Mouse (Mus musculus) cerebellum, postnatal 10 days (tissue): ENCODE measurements around the gene Sema5a.

Experiments used
- DNase-seq, 2 experiments: peaks; one replicate each; pipeline ENCODE4 v3.0.0; 2021; ENCODE audit warnings: mixed read lengths in 2 of 2

Sema5a gene

GRCm38 (mm10) chr15:32562600-32562999 lies 318.0 kb downstream of the Sema5a start:
- no peak for DNase-seq

- DNase-seq, result peak; percentile 72 to 77
These were observed 323.7 kb downstream of the Sema5a start for GRCm38 (mm10) chr15:32568181-32568857.

GRCm38 (mm10) chr15:32568858-32569387 lies 324.3 kb downstream of the Sema5a start:
- peak in 1 of 2 experiments; percentile 5 for DNase-seq

GRCm38 (mm10) chr15:32574327-32574726 lies 329.7 kb downstream of the Sema5a start:
- peak; percentile 48 to 57 for DNase-seq

- DNase-seq, result no peak
These were observed 330.6 kb downstream of the Sema5a start for GRCm38 (mm10) chr15:32575212-32575611.

- no peak for DNase-seq
These were observed 334.7 kb downstream of the Sema5a start for GRCm38 (mm10) chr15:32579351-32579750.

GRCm38 (mm10) chr15:32590641-32591040 lies 346.0 kb downstream of the Sema5a start:
- DNase-seq, result no peak

- DNase-seq, result no peak
These were observed 349.1 kb downstream of the Sema5a start for GRCm38 (mm10) chr15:32593746-32594145.

GRCm38 (mm10) chr15:32596574-32596973 lies 352.0 kb downstream of the Sema5a start:
- DNase-seq, result no peak

GRCm38 (mm10) chr15:32597189-32597588 lies 352.6 kb downstream of the Sema5a start:
- no peak for DNase-seq

- DNase-seq, result no peak
These were observed 362.6 kb downstream of the Sema5a start for GRCm38 (mm10) chr15:32607236-32607635.

- peak; percentile 42 to 66 for DNase-seq
These were observed 366.2 kb downstream of the Sema5a start for GRCm38 (mm10) chr15:32610776-32611175.

- no peak for DNase-seq
These were observed 366.6 kb downstream of the Sema5a start for GRCm38 (mm10) chr15:32611201-32611600.

- no peak for DNase-seq
These were observed 369.1 kb downstream of the Sema5a start for GRCm38 (mm10) chr15:32613718-32614117.

- no peak for DNase-seq
These were observed 371.2 kb downstream of the Sema5a start for GRCm38 (mm10) chr15:32615773-32616172.

GRCm38 (mm10) chr15:32619199-32619598 lies 374.6 kb downstream of the Sema5a start:
- no peak for DNase-seq

GRCm38 (mm10) chr15:32623037-32623739 lies 378.6 kb downstream of the Sema5a start:
- DNase-seq, result peak in 1 of 2 experiments; percentile 27

- DNase-seq, result no peak
These were observed 379.5 kb downstream of the Sema5a start for GRCm38 (mm10) chr15:32624106-32624505.

GRCm38 (mm10) chr15:32626031-32626430 lies 381.4 kb downstream of the Sema5a start:
- no peak for DNase-seq

GRCm38 (mm10) chr15:32633713-32634112 lies 389.1 kb downstream of the Sema5a start:
- DNase-seq, result no peak

- DNase-seq, result no peak
These were observed 393.3 kb downstream of the Sema5a start for GRCm38 (mm10) chr15:32637879-32638278.

- peak; percentile 60 to 67 for DNase-seq
These were observed 402.6 kb downstream of the Sema5a start for GRCm38 (mm10) chr15:32647061-32647687.

- DNase-seq, result no peak
These were observed 409.4 kb downstream of the Sema5a start for GRCm38 (mm10) chr15:32654046-32654445.

- no peak for DNase-seq
These were observed 411.4 kb downstream of the Sema5a start for GRCm38 (mm10) chr15:32656017-32656416.
